Mouse (Mus musculus): ENCODE results near the gene Ndc1.
"Not testable (repeated sequence)": the region's sequence is repeated elsewhere in the genome, so short reads cannot be mapped to it uniquely, and the experiment has no call there.

The Ndc1 gene

DNA sequence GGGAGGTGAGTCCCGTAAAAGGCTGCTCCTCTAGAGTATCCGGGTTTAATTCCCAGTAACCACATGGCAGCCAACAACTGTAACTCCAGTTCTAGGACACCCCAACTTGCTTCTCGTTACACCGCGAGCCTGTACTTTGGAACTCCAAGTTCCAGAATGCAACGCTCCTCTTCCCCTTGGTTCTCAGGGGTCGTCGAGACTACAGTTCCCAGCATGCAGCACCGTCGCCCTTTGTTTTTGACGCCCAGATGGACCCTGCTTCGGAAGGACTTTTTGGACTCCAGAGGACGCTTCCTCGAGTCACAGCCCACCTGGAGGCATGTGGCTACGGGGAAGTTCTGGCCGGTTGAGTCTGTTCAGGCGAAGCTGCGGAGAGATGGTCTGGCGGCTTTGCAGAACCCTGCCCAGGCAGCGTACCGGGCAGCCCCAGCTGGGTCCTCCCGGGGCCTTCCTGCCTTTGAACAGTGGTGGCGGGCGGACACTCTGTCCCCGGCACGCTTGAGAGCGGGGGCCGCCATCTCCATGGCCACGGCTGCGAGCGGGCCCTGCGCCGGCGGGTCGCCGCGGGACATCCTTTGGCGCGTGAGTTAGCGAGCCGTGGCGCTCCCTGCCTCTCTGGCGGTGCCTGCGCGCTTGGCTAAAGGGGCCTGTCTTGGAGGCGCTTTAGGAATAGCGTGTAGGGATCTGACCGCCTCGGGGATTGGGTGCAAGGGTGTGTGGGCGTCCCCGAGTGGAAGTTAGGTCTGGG is at the start of gene Ndc1:
Gene Ndc1 (plus strand): TSS at position 218 of the 748 bp plus-strand sequence.
- DNase-seq, result peak; percentile 82

- DNase-seq, result no peak
These were observed 48.9 kb upstream of the Ndc1 start for GRCm38 (mm10) chr4:107318646-107319045.

- no peak for DNase-seq
These were observed 46.5 kb upstream of the Ndc1 start for GRCm38 (mm10) chr4:107321041-107321440.

GRCm38 (mm10) chr4:107323113-107323512 is 44.5 kb upstream of the Ndc1 start:
- DNase-seq, result no peak

GRCm38 (mm10) chr4:107328530-107328929 is 39.1 kb upstream of the Ndc1 start:
- no peak for DNase-seq

DNA sequence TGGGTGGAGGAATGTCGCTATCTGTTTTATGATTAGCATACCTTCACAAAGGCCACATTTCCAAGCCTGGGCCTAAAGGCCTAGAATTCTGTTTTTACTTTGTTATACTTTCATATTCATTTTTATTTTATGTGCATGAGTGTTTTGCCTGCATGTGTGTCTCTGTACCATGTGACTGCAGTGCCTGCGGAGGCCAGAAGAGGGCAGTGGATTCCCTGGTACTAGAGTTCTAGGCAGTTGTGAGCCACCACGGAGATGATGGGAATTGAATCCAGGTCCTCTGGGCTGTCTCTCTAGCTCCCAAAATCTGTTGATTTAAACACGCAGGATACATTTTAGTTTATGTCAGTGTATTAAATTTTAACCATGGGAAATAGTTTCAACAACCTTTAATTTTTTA is 34.1 kb upstream of the Ndc1 start:
- no peak for DNase-seq

DNA sequence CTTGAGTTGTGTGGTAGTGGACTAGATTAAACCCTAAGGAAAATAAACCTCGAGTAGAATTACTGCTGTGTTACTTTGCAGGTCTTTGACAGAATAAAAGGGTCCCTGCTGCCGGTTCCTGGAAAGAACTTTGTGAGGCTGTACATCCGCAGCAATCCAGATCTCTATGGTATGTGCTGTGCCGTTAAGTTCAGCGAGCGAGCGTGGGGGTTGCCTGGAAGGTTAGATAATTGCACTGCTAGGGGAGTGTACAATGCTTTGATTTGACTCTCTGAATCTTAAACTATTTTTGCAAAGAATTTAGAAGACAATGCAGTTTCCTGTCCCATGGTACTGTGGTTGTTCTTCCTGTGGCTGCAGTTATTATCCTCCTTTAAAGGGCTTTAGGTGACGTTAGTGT is 31.2 kb upstream of the Ndc1 start:
- DNase-seq, result no peak

DNA sequence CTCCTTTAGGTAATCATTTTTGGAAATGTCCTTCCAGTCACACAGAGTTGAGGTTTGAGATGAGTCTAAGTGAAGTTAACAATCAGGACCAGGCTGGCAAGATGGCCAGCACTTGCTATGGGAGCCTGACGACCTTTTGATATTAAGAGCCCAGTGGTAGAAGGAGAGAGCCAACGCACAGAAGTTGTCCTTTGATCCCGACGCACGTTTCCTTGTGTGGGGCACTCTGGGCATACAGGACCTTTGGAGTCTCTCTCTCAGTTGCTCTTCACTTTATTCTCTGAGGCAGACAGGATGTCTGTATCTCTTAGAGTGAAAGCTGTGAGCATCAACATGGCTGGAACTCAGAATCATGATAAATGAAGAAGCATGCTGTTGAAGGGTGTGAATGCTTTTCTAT is 30.1 kb upstream of the Ndc1 start:
- no peak for DNase-seq

GRCm38 (mm10) chr4:107341354-107341753 is 26.2 kb upstream of the Ndc1 start:
- DNase-seq, result no peak

DNA sequence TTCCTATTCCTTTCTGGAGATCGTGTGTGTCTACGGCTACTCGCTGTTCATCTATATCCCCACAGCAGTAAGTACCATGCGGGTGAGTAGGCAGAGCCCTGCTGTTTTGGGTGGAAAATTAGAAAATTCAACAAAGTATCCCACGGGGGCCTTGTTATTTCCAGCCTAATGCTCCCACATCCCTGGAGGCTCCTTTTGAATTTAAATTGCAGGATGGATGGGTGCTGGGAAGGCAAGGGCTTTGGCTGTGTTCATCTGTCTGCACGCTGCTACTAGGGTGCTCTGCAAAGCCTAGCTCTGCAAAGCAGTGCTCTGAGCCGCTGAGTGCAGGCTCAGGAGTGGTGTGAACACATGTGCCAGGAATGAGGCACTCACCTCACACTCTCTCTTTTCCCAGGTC is 23.0 kb upstream of the Ndc1 start:
- DNase-seq, result no peak

DNA sequence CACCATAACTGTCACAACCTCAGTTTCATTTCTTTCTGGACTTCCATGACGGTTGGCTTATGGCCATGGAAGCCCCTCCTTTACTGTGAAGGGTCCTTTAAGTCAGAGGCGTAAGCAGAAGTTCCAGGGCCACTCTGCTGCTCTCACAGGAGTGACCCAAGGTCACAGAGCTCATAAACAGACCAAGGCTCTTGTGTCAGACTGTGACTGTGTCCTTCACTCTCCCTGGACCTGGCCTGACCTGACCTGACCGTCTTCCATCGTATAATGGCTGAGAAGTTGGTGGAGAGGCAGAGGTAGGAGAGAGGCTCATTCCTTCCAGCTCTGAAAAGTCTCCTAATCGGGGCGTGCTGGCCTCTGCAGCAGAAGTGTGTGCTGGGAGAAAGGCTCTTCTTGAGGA is 20.4 kb upstream of the Ndc1 start:
- no peak for DNase-seq

DNA sequence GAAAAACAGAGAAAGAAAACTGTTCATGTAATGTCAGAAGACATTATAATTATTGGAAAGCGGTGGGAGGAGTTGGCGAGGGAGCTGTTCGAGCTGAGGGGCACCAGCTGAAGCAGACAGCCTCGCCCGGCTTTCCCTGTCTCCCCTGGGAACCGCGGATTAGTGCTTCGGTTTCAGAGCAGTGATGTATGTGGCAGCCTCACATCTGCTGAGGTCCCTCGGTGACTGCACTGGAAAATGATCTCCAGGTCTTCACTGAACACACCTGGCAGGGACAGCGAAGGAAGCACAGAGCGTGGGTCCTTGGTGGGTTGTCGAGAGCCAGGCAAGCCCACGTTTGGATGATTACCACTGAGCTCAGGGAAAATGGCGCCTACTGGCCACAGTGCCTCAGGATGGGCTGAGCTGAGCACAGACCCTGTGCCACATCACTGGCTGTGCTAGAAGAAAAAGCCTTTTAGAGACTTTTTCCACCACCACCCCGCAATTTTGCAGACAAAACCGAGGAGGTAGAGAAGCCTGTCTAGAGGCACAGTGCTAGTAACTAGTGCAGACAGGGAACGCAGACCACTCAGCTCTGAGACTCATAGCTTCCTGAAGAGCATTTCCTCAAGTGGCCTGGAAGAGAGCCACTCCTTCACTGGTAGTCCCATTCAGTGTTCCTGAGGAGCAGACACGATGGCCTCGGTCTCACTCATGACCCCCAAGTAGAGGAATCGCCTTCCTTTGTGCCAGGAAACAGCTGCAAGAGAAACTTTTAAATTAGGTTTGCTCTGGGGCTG is 18.9 kb upstream of the Ndc1 start:
- DNase-seq, result no peak

- peak; percentile 37 for DNase-seq
These were observed 18.1 kb upstream of the Ndc1 start for GRCm38 (mm10) chr4:107349311-107350008.

- no peak for DNase-seq
These were observed 16.2 kb upstream of the Ndc1 start for GRCm38 (mm10) chr4:107351368-107351767.

DNA sequence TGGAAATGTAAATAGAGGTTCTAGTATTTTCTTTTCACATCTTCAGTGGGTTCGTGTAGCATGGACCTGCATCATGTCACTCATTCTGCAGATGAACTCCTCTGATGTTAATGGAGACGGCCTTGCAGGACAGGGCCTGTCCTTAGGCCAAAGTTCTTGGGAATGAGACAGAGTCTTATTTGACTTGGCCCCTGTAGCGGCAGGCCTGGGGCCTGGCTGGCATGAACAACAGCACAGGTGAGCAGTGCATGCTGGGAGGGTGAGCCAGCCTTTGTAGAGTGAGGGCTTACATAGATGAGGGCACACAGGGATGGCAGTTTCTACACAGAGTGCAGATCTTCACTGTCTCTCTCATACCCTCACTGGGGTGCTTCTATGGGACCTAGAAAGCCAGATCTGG is 14.0 kb upstream of the Ndc1 start:
- DNase-seq, result no peak

DNA sequence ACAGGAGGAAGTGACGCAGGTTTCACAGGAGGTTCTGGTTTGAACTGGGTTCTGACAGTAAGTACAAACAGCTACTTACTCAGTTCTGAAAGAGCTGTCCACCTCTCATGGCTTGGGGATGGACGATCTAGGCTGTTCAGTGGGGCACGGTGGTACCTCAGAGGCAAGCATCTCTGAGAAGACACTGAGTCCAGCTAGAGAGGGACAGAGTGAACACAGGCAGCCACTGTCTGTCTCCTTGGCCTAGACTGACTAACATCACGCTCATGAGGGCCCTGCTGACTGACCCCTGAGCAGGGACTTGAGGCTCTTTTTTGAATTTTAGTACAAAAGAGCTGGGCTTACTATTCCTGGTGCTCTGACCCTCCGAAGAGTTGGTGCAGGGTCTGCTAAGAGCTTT is 13.5 kb upstream of the Ndc1 start:
- DNase-seq, result no peak

DNA sequence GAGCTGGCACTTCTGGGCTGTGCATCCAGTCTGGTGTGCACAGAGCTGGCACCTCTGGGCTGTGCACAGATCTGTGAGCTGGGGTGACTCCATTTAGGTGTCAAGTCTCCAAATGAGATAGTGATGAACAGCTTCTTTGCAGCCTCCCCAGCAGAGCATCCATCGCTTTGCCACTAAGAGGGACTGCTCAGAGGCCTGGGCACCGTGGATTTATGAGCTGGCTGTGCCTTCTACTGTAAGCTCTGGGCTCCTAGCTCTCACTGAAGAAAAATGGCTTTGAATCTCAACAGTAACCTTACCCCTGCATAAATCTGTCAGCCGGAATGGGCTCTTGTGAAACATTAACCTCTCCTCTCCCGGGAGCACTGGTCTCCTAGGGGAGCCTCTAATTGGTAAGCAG is 13.0 kb upstream of the Ndc1 start:
- no peak for DNase-seq

DNA sequence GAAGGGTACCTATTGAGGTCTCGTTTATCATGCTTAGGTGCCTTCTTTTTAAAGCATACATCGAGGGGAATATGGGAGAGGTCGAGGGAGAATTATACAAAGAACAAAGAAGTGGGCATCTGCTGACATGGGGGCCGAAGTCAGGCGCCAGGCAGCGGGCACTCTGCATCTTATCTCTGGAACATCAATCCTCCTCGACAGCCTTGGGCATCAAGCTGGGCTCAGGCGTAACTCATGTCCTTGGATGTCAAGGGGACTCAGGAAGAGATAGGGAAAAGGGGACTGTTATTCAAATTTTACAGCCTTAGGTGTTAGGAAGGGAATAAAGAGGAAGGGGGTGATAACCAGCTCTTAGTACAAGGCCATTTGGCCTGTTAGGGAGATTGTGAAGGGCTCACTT is 10.4 kb upstream of the Ndc1 start:
- not testable (repeated sequence) for DNase-seq

DNA sequence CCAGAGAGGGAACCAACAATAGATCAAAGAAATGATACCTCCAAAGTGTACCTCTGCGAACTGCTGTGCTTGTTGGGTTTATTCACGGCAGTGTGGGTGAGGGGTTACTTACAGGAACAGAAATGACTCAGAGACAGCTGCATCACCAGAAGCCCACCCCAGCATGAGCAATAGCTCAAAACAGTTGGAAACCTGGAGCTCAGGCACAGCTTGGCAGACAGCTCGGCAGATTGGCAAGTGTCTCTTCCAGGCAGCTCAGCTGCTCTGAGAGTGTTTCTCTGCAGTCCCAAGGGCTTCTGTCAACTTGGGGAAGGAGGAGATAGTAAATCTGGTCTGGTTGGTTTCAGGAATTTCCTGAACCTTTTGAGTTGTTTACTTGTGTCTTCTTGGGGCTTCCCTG is 9.1 kb upstream of the Ndc1 start:
- no peak for DNase-seq

GRCm38 (mm10) chr4:107360457-107361145 is 7.0 kb upstream of the Ndc1 start:
- no peak for DNase-seq

GRCm38 (mm10) chr4:107362755-107363154 is 4.8 kb upstream of the Ndc1 start:
- no peak for DNase-seq

GRCm38 (mm10) chr4:107363573-107363972 is 4.0 kb upstream of the Ndc1 start:
- DNase-seq, result no peak

DNA sequence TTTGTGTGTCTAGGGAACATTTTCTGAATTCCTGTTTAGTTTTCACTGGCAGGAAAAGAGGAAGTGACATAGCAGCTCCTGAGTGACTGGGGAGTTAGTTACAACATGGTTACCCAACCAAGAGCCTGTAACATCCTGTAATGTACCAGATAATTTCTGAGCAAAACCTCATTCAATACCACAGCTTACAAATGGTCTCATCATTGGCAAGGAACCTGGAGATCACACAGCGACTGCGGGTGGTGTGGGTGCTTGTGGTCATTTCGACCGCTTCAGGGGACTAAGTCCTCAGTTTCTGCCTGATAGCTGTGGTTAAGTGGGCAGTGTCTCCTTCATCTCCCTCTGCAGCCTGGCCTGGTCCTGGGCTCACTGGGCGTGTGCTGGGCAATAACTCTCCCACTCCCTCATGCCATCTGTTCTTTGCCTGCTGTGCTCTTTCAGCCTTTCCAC is 3.4 kb upstream of the Ndc1 start:
- DNase-seq, result no peak
